Mouse (Mus musculus) layer of hippocampus, postnatal 10 days (tissue): Measurements from ENCODE around the gene Apoh. TPM values are rescaled to one million over a fixed set of nuclear protein-coding genes. Genes with fewer than 3 reads are reported as not detected.

ENCODE experiments used
- DNase-seq, 2 experiments: peaks; one replicate each; pipeline ENCODE4 v3.0.0; 2021; ENCODE audit warnings: low spot score in 2 of 2
- total RNA-seq, 2 experiments: library from RNA; stranded (reverse); gene quantifications; 2 replicates each; pipeline ENCODE4 v1.2.3; 2021

The Apoh gene
- total RNA-seq, 2 experiments from 2014 or later, result 0.58 TPM; not detected in 1

GRCm38 (mm10) chr11:108333006-108333405 lies 10.1 kb upstream of the Apoh start:
- no peak for DNase-seq

- DNase-seq, result no peak
Measured at GRCm38 (mm10) chr11:108333583-108334379, 9.4 kb upstream of the Apoh start.

GRCm38 (mm10) chr11:108334658-108335057 lies 8.5 kb upstream of the Apoh start:
- no peak for DNase-seq

- DNase-seq, result no peak
Measured at GRCm38 (mm10) chr11:108335536-108335935, 7.6 kb upstream of the Apoh start.

GRCm38 (mm10) chr11:108336445-108336844 lies 6.7 kb upstream of the Apoh start:
- no peak for DNase-seq

- DNase-seq, result no peak
Measured at GRCm38 (mm10) chr11:108340293-108340692, 2.9 kb upstream of the Apoh start.

- no peak for DNase-seq
Measured at GRCm38 (mm10) chr11:108341783-108342182, 1.4 kb upstream of the Apoh start.

GRCm38 (mm10) chr11:108343789-108344462 lies 772 bp downstream of the Apoh start, which contains the start of gene Prkca:
Gene Prkca, minus strand, starts transcription at chr11:108343928.
- DNase-seq, result peak; percentile 93 to 97

- DNase-seq, result no peak
Measured at GRCm38 (mm10) chr11:108344759-108345158, 1.6 kb downstream of the Apoh start.

GRCm38 (mm10) chr11:108345321-108345720 lies 2.2 kb downstream of the Apoh start:
- no peak for DNase-seq

- no peak for DNase-seq
Measured at GRCm38 (mm10) chr11:108350799-108351198, 7.6 kb downstream of the Apoh start.

GRCm38 (mm10) chr11:108352842-108353388 lies 9.8 kb downstream of the Apoh start:
- no peak for DNase-seq

- no peak for DNase-seq
Measured at GRCm38 (mm10) chr11:108356020-108356419, 12.9 kb downstream of the Apoh start.

GRCm38 (mm10) chr11:108358911-108359310 lies 15.8 kb downstream of the Apoh start:
- no peak for DNase-seq

- no peak for DNase-seq
Measured at GRCm38 (mm10) chr11:108360983-108361382, 17.8 kb downstream of the Apoh start.

- DNase-seq, result no peak
Measured at GRCm38 (mm10) chr11:108362965-108363364, 19.8 kb downstream of the Apoh start.

GRCm38 (mm10) chr11:108363991-108364390 lies 20.8 kb downstream of the Apoh start:
- DNase-seq, result no peak

GRCm38 (mm10) chr11:108364945-108365589 lies 21.9 kb downstream of the Apoh start:
- no peak for DNase-seq

GRCm38 (mm10) chr11:108365600-108365999 lies 22.4 kb downstream of the Apoh start:
- no peak for DNase-seq

GRCm38 (mm10) chr11:108367046-108367445 lies 23.9 kb downstream of the Apoh start:
- DNase-seq, result no peak

GRCm38 (mm10) chr11:108376815-108377214 lies 33.7 kb downstream of the Apoh start:
- DNase-seq, result no peak
